Mouse (Mus musculus): ENCODE data around the gene Tex264.

DNA sequence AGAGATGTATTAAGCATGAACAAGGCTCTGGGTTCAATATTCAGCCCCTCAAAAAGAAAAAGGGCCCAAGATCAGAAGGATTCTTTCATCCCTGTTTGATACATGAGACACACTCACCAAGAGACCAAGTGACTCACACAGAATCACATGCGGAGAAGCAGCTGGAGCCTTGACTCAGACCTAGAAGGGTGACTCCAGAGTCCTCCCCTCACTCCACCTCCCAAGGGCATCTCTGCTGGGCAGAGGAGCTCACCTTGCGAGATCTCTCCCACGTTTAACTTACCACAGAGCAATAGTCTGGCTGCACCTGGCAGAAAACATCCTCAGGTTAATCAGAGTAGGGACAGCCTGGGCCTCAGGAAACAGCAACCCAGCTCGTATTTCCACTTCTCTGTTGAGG lies 7.5 kb downstream of the Tex264 start:
- no peak for TF ChIP-seq CTCF (IDR thresholded peaks at IDR 0.05; ENCODE audit: control insufficient read depth, insufficient read depth, low read length)
- TF ChIP-seq POLR2A (IDR thresholded peaks at IDR 0.05; ENCODE audit: borderline replicate concordance, control insufficient read depth, low read depth, low read length): no peak

All from bone marrow, adult 2 months (tissue).